Comparison of ENCODE assay signal across 10 mouse cellular contexts in genomic region chr16:13580784-13581183, GRCm38 (mm10).
A peak's percentile ranks its signal among the peaks of the same experiment; 100 is the strongest.
DNase-seq lines count a peak whose midpoint lies in the region; ATAC-seq and TF ChIP-seq lines count a peak whose summit lies in the region.
"Had no signal": no experiment of that assay in that cellular context is flagged by ENCODE, and none has a peak within 500 bp of the region (broad histone marks: within the 10 kb centered on the region; RNA-seq: fewer than 3 reads in every experiment).

No protein-coding gene starts in this region.

- TF ChIP-seq EP300 in heart, adult 2 months (IDR thresholded peaks at IDR 0.05; ENCODE audit: insufficient read depth, low read depth, low read length) = no peak
- TF ChIP-seq EP300 in MEL (IDR thresholded peaks at IDR 0.05; ENCODE audit: low read depth in 1 of 2, low read length in 2 of 2) = no peak

- H3K4me2 ChIP-seq in lung, embryonic 14.5 days = no peak overlapping the region
- H3K4me2 ChIP-seq in forebrain, embryonic 12.5 days = no peak overlapping the region
- H3K4me2 ChIP-seq: embryonic facial prominence, embryonic 12.5 days had no signal

- H3K9me3 ChIP-seq in lung, embryonic 14.5 days (ENCODE audit: low read depth, low read length) = no peaks in the 10 kb centered on the region
- H3K9me3 ChIP-seq in MEL (replicated peaks; ENCODE audit: insufficient read depth, low read length) = no peaks in the 10 kb centered on the region
- no peaks in the 10 kb centered on the region for H3K9me3 ChIP-seq in forebrain, embryonic 12.5 days
- H3K9me3 ChIP-seq: embryonic facial prominence, embryonic 12.5 days had no signal

- H3K4me1 ChIP-seq in heart, adult 2 months (ENCODE audit: control insufficient read depth, insufficient read depth, low read length) = no peaks in the 10 kb centered on the region; the same call in 1 of the 2 replicates
- H3K4me1 ChIP-seq in lung, embryonic 14.5 days (ENCODE audit: insufficient read depth) = no peaks in the 10 kb centered on the region
- H3K4me1 ChIP-seq in MEL (ENCODE audit: control insufficient read depth in 1 of 2, insufficient read depth in 2 of 2, low read length in 2 of 2) = no peaks in the 10 kb centered on the region
- no peaks in the 10 kb centered on the region for H3K4me1 ChIP-seq in forebrain, embryonic 12.5 days
- H3K4me1 ChIP-seq: embryonic facial prominence, embryonic 12.5 days had no signal

- peak; percentile 79 for TF ChIP-seq CTCF in heart, adult 2 months (IDR thresholded peaks at IDR 0.05)
- peak; percentile 53 for TF ChIP-seq CTCF in lung, embryonic 14.5 days (IDR thresholded peaks at IDR 0.05; ENCODE audit: low read depth)
- TF ChIP-seq CTCF in MEL (IDR thresholded peaks at IDR 0.05 in 2 of 3, conservative IDR thresholded peaks at IDR 0.05 in 1 of 3; ENCODE audit: control insufficient read depth in 1 of 3, insufficient read depth in 1 of 3, low read depth in 2 of 3, low read length in 3 of 3, poor library complexity in 1 of 3, severe bottlenecking in 1 of 3) = peak; percentile 26 to 61 (median 44); a peak in 5 of 6 replicates

- no peak for ATAC-seq in lung, embryonic 14.5 days (ENCODE audit: insufficient read depth)
- ATAC-seq in forebrain, embryonic 12.5 days (ENCODE audit: low FRiP score) = no peak

- 86% methylated on average over 3 of the region's 3 CpGs for WGBS in heart, adult 2 months
- WGBS in lung, embryonic 14.5 days = 77% methylated on average over 3 of the region's 3 CpGs
- 91% methylated on average over 3 of the region's 3 CpGs for WGBS in forebrain, embryonic 12.5 days

- no peak for TF ChIP-seq POLR2A in heart, adult 2 months (IDR thresholded peaks at IDR 0.05; ENCODE audit: insufficient read depth, low read depth, low read length)
- TF ChIP-seq POLR2A in MEL (IDR thresholded peaks at IDR 0.05; ENCODE audit: control insufficient read depth in 1 of 2, insufficient read depth in 1 of 2, low read depth in 1 of 2, low read length in 2 of 2, poor library complexity in 1 of 2) = no peak

- no peak overlapping the region for H3K4me3 ChIP-seq in heart, adult 2 months
- no peak overlapping the region for H3K4me3 ChIP-seq in lung, embryonic 14.5 days (ENCODE audit: low read depth, low read length)
- no peak overlapping the region for H3K4me3 ChIP-seq in MEL (ENCODE audit: control insufficient read depth in 1 of 2, insufficient read depth in 1 of 2, low read depth in 2 of 2, low read length in 2 of 2)
- H3K4me3 ChIP-seq in forebrain, embryonic 12.5 days (replicated peaks) = no peak overlapping the region
- H3K4me3 ChIP-seq: embryonic facial prominence, embryonic 12.5 days had no signal

- no peaks in the 10 kb centered on the region for H3K79me2 ChIP-seq in heart, adult 2 months (replicated peaks; ENCODE audit: control insufficient read depth, insufficient read depth, low read length)
- H3K79me2 ChIP-seq in MEL (ENCODE audit: control insufficient read depth, insufficient read depth, low read length, poor library complexity) = no peaks in the 10 kb centered on the region

- H3K9ac ChIP-seq in heart, adult 2 months (ENCODE audit: low read depth, low read length) = no peak overlapping the region
- no peak overlapping the region for H3K9ac ChIP-seq in lung, embryonic 14.5 days
- H3K9ac ChIP-seq in MEL (ENCODE audit: control insufficient read depth, low read depth, low read length, poor library complexity, severe bottlenecking) = no peak overlapping the region
- H3K9ac ChIP-seq in forebrain, embryonic 12.5 days = no peak overlapping the region
- H3K9ac ChIP-seq: embryonic facial prominence, embryonic 12.5 days had no signal

- no peaks in the 10 kb centered on the region; the same call in 1 of the 2 replicates for H3K36me3 ChIP-seq in heart, adult 2 months (ENCODE audit: control insufficient read depth, insufficient read depth, low read length)
- H3K36me3 ChIP-seq in lung, embryonic 14.5 days (ENCODE audit: insufficient read depth) = peaks cover 4% of the 10 kb centered on the region; the same call in 1 of the 2 replicates
- peaks cover 0 to under 1% of the 10 kb centered on the region in 2 experiments; a peak in 3 of 4 replicates for H3K36me3 ChIP-seq in MEL (ENCODE audit: control insufficient read depth in 1 of 2, insufficient read depth in 2 of 2, low read length in 2 of 2)
- H3K36me3 ChIP-seq in forebrain, embryonic 12.5 days (replicated peaks) = no peaks in the 10 kb centered on the region
- H3K36me3 ChIP-seq: embryonic facial prominence, embryonic 12.5 days had no signal

- DNase-seq in heart, adult 2 months = no peak
- DNase-seq in heart, postnatal 14 days = no peak
- no peak for DNase-seq in lung, embryonic 14.5 days
- no peak for DNase-seq in lung, postnatal 10 days
- no peak for DNase-seq in MEL (ENCODE audit: low read depth, low spot score)
- DNase-seq in lung, postnatal 36 days = peak; percentile 32
- DNase-seq in layer of hippocampus, adult 8-10 months (ENCODE audit: low spot score in 2 of 2) = no peak
- DNase-seq: right cerebral cortex, postnatal 25 days had no signal

- no peak overlapping the region for H3K27ac ChIP-seq in heart, adult 2 months
- no peak overlapping the region for H3K27ac ChIP-seq in lung, embryonic 14.5 days (ENCODE audit: low read depth)
- H3K27ac ChIP-seq in MEL (ENCODE audit: control insufficient read depth, low read depth, low read length) = no peak overlapping the region
- no peak overlapping the region for H3K27ac ChIP-seq in forebrain, embryonic 12.5 days
- H3K27ac ChIP-seq: embryonic facial prominence, embryonic 12.5 days had no signal

- H3K27me3 ChIP-seq in heart, adult 2 months (ENCODE audit: control insufficient read depth, insufficient read depth, low read length) = no peaks in the 10 kb centered on the region
- no peaks in the 10 kb centered on the region for H3K27me3 ChIP-seq in lung, embryonic 14.5 days (ENCODE audit: insufficient read depth, low read length)
- no peaks in the 10 kb centered on the region for H3K27me3 ChIP-seq in MEL (ENCODE audit: control insufficient read depth in 1 of 2, insufficient read depth in 2 of 2, low read length in 2 of 2)
- no peaks in the 10 kb centered on the region for H3K27me3 ChIP-seq in forebrain, embryonic 12.5 days
- H3K27me3 ChIP-seq: embryonic facial prominence, embryonic 12.5 days had no signal

- TF ChIP-seq RAD21 in MEL (IDR thresholded peaks at IDR 0.05; ENCODE audit: low read depth, low read length) = no peak

- intact Hi-C loops in heart, adult 2 months (cut with DNase I) = no loop called here
- intact Hi-C loops in heart, postnatal 14 days (cut with DNase I) = loop anchor here (5.0 kb wide), 1 partner anchor 48 kb away; no protein-coding TSS in a partner anchor

TF ChIP-seq in MEL, 35 proteins besides CTCF, POLR2A, EP300 and RAD21:
- no peak for TF ChIP-seq JUND (IDR thresholded peaks at IDR 0.05; ENCODE audit: low read depth, low read length)
- TF ChIP-seq MYB (IDR thresholded peaks at IDR 0.05; ENCODE audit: low read depth, low read length) = no peak
- TF ChIP-seq ZKSCAN1 (IDR thresholded peaks at IDR 0.05; ENCODE audit: low read depth, low read length) = no peak
- no peak for TF ChIP-seq MAFK (IDR thresholded peaks at IDR 0.05; ENCODE audit: borderline replicate concordance, low read depth, low read length)
- TF ChIP-seq GABPA (IDR thresholded peaks at IDR 0.05; ENCODE audit: low read depth, low read length) = no peak
- TF ChIP-seq NRF1 (IDR thresholded peaks at IDR 0.05; ENCODE audit: insufficient read depth, low read depth, low read length, poor library complexity, severe bottlenecking) = no peak
- TF ChIP-seq MEF2A (IDR thresholded peaks at IDR 0.05; ENCODE audit: extremely low read depth, insufficient replicate concordance, low read depth, low read length, poor library complexity, severe bottlenecking) = no peak
- no peak for TF ChIP-seq SIN3A (IDR thresholded peaks at IDR 0.05; ENCODE audit: low read length)
- TF ChIP-seq TAL1 (IDR thresholded peaks at IDR 0.05; ENCODE audit: low read length) = no peak
- TF ChIP-seq USF2 (IDR thresholded peaks at IDR 0.05; ENCODE audit: borderline replicate concordance in 1 of 2, insufficient read depth in 1 of 2, low read depth in 1 of 2, low read length in 2 of 2) = no peak
- TF ChIP-seq E2F4 (IDR thresholded peaks at IDR 0.05; ENCODE audit: borderline replicate concordance, low read depth, low read length) = no peak
- TF ChIP-seq ZMIZ1 (IDR thresholded peaks at IDR 0.05; ENCODE audit: low read depth, low read length) = no peak
- TF ChIP-seq UBTF (IDR thresholded peaks at IDR 0.05; ENCODE audit: borderline replicate concordance, insufficient read depth, low read depth, low read length) = no peak
